Mouse (Mus musculus) limb, embryonic 15.5 days (tissue): ENCODE data around the gene Fgf9. TPM values are rescaled to one million over a fixed set of nuclear protein-coding genes. Genes with fewer than 3 reads are reported as not detected.

Experiments used
- ATAC-seq: fragments of 200-750 bp; cut with Nextera tagmentation; 2 replicates; pipeline ENCODE4 v1.8.0; 2017; ENCODE audit warnings: low read depth, moderate TSS enrichment; ENCODE audit not compliant: insufficient number of reproducible peaks, low FRiP score, low TSS enrichment
- H3K27ac ChIP-seq: fragments of 300-500 bp; sonication (generic); 2 replicates; pipeline ENCODE4 v1.5.1; 2015; ENCODE audit warnings: moderate library complexity, mild to moderate bottlenecking, inconsistent platforms
- H3K27me3 ChIP-seq: fragments of 300-500 bp; sonication (generic); 2 replicates; pipeline ENCODE4 v1.6.1; 2015; ENCODE audit warnings: inconsistent platforms
- H3K36me3 ChIP-seq: fragments of 300-500 bp; sonication (generic); 2 replicates; pipeline ENCODE4 v1.6.1; 2015; ENCODE audit warnings: inconsistent platforms
- H3K4me1 ChIP-seq: fragments of 300-500 bp; sonication (generic); 2 replicates; pipeline ENCODE4 v1.6.1; 2015; ENCODE audit warnings: inconsistent platforms
- H3K4me2 ChIP-seq: fragments of 300-500 bp; sonication (generic); 2 replicates; pipeline ENCODE4 v1.6.1; 2015; ENCODE audit warnings: mild to moderate bottlenecking, inconsistent platforms
- H3K4me3 ChIP-seq: fragments of 300-500 bp; sonication (generic); 2 replicates; pipeline ENCODE4 v1.5.1; 2015; ENCODE audit warnings: mild to moderate bottlenecking, inconsistent platforms
- H3K9ac ChIP-seq: fragments of 300-500 bp; sonication (generic); 2 replicates; pipeline ENCODE4 v1.6.1; 2015; ENCODE audit warnings: inconsistent platforms
- H3K9me3 ChIP-seq: fragments of 300-500 bp; sonication (generic); 2 replicates; pipeline ENCODE4 v1.6.1; 2016; ENCODE audit warnings: inconsistent platforms
- WGBS: fragments of 180-500 bp; shearing (Covaris S2); methylation state at CpG from one replicate; pipeline ENCODE4 v1.1.7; 2015; 5-methylcytosine and 5-hydroxymethylcytosine counted together
- polyA plus RNA-seq: library from polyadenylated mRNA; unstranded; fragments of >200 nt; fragmentation: Nextera tagmentation; extraction: Ambion mirVana; gene quantifications from 2 replicates; pipeline ENCODE4 v1.2.1, GENCODE M21; 2015

Fgf9 gene
- 11.0 and 12.4 TPM in 2 replicates for polyA plus RNA-seq

DNA sequence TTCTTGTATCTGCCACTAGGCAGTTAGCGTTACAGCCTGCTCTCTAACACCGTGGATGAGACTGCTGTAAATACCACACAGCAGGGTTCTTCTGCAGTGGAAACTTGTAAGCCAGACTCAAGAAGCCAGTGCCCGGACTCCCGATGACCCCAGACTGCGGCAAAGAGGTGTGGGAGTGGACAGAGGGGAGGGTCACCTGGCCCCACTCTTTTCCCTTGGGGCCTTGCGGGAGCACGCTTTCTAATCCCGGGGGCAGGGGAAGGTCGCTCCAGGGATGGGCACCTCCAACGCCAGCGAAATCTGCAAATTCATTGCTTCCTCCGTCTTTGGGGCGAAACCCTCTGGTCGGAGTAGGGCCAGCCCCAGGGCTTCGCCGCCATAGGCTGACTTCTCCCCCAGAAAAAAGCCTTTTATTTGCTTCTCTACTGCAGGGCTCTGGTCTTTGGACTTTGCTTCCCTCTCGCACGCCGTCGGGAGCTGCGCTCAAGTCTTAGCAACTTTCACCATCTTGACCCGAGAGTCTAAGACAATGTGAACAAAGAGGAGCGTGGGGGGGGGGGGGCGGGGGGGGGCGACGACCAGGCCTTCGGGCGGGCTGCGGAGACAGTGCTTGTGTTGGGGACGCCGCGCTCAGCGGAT lies at the start of gene Fgf9:
Gene Fgf9, plus strand, starts transcription at position 67 of the 639 bp plus-strand sequence.
- no peaks in the 10 kb centered on the region for H3K36me3 ChIP-seq
- peak within 1 kb of the TSS; percentile 59 for H3K4me3 ChIP-seq
- peak within 1 kb of the TSS; percentile 37; the same call in 1 of the 2 replicates for H3K9ac ChIP-seq
- no peak for ATAC-seq
- peak within 1 kb of the TSS; percentile 65; the same call in 1 of the 2 replicates for H3K27ac ChIP-seq
- H3K9me3 ChIP-seq, result no peaks in the 10 kb centered on the region
- under 1% methylated on average over 33 of the region's 33 CpGs for WGBS
- H3K27me3 ChIP-seq, result peaks cover 59% of the 10 kb centered on the region
- peaks cover 45% of the 10 kb centered on the region for H3K4me1 ChIP-seq
- H3K4me2 ChIP-seq, result peak within 1 kb of the TSS; percentile 94

DNA sequence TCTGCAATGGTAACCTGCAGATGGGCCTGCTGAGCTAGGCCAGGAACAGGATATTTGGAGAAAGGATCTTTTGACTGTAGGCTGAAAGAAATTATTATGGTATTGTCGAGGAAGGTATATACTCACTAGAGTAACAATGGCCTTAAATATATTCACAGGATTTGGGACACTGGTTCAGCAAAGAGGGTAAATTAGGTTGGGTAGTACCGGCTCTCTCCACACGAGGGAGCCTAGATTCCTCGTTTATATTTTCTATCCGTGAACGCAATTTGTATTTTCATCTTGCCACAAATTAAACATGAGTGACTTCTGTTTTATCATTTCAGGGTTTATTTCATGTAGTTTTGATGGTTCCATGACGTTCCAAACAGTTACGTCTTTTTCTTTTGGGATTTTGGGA lies 35.8 kb upstream of the Fgf9 start:
- Histone ChIP-seq H3K4me3 (no peak overlapping the region), H3K36me3 (no peaks in the 10 kb centered on the region), H3K4me2 (no peak overlapping the region), H3K4me1 (no peaks in the 10 kb centered on the region), H3K27me3 (0 out of 2 replicates have a peak, but pooled peaks cover 3% of the 10 kb centered on the region), H3K9ac (no peak overlapping the region), H3K27ac (no peak overlapping the region), H3K9me3 (no peaks in the 10 kb centered on the region)
- 8% methylated on average over 8 of the region's 8 CpGs for WGBS
- no peak for ATAC-seq

DNA sequence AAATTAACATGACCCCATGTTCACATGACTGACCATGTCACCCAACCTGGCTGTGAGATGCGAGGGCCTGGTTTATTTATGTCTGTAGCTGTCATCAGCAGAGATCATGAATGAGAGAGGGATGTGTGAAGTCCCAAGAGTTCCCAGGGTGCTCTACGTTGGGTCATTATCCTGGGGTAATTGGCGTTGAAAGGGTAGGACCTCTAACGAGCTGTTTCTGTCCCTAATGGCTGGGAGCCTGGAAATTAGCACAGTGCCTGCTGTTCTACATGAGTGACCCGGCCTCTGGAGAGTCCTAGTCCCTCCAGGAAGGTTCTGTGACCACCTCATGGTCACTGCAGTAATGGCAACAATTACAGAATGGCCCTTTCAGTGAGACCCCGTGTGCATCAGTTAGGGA lies 34.2 kb upstream of the Fgf9 start:
- Histone ChIP-seq H3K4me1 (no peaks in the 10 kb centered on the region), H3K4me2 (no peak overlapping the region), H3K9me3 (no peaks in the 10 kb centered on the region), H3K9ac (no peak overlapping the region), H3K27ac (no peak overlapping the region), H3K4me3 (no peak overlapping the region), H3K36me3 (no peaks in the 10 kb centered on the region), H3K27me3 (0 out of 2 replicates have a peak, but pooled peaks cover 3% of the 10 kb centered on the region)
- 39% methylated on average over 6 of the region's 6 CpGs for WGBS
- ATAC-seq, result no peak

DNA sequence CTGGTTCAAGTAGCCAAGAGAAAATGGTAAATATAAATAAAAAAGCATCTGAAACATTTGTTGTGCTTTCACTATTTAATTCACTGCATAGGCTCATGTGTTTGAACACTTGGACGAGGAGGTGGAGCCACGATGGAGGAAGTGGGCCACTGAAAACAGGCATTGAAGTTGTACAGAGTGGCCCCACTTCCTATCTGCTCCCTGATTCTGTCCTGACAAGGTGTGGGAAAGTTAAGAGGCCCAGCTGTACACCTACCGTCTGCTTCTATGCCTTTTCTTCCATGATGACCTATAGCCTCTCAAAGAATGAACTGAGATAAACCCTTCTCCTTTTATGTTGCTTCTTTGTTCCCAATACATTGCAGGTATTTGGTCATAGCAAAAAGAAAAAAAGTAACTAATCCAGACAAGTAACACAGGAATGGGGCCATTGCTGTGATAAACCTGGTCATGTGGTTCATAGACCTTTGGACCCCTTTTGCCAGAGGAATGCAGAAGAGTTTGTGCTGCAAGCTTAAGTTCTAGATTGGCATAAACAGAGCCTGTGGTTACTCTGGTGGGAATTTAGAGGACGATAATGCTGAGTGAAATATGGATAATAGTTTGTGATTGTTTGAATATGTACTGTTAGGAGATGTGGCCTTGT lies 23.6 kb upstream of the Fgf9 start:
- Histone ChIP-seq H3K9ac (no peak overlapping the region), H3K9me3 (no peaks in the 10 kb centered on the region), H3K4me1 (no peaks in the 10 kb centered on the region), H3K27ac (no peak overlapping the region), H3K27me3 (no peaks in the 10 kb centered on the region), H3K4me3 (no peak overlapping the region), H3K36me3 (no peaks in the 10 kb centered on the region), H3K4me2 (no peak overlapping the region)
- 82% methylated on average over 4 of the region's 4 CpGs for WGBS
- ATAC-seq, result no peak

DNA sequence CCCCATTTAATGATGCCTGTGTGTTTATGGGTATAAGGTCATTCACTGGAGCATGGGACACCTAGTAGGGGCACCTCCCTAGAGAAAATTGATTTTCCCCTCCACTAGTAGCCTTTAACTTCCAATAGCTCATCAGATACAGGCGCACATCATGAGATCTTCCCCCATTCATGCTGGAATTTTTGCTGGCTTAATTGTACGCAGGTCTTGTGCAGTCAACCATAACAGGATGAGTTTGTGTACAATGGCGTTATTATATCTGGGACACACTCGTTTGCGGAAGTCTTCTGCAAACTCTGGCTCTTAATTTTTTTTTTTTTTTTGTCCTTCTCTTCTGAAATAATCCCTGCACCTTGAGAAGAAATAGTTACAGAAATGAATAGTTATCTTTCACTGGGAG lies 19.7 kb upstream of the Fgf9 start:
- Histone ChIP-seq H3K27me3 (no peaks in the 10 kb centered on the region), H3K4me2 (no peak overlapping the region), H3K27ac (no peak overlapping the region), H3K9me3 (no peaks in the 10 kb centered on the region), H3K36me3 (no peaks in the 10 kb centered on the region), H3K4me3 (no peak overlapping the region), H3K9ac (no peak overlapping the region), H3K4me1 (no peaks in the 10 kb centered on the region)
- WGBS, result 92% methylated on average over 5 of the region's 5 CpGs
- ATAC-seq, result no peak

DNA sequence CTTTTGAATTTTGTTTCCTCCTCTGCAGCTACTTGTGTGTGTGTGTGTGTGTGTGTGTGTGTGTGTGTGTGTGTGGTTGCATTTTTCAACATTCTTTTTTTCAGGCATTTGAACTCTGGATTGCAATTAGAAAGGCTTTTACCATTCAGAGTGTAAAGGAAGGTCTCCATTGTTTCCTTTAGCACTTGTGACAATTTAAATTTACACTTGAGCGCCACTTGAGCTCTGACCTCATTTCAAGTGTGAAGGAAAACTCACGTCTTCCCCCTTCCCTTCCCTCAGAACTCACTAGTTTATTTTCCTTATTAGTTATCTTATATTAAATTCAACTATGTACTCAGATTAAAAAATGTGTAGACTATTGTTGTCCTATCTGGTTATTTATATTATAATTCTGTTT lies 2.8 kb upstream of the Fgf9 start:
- WGBS, result 75% methylated on average over 2 of the region's 2 CpGs
- no peak for ATAC-seq
- H3K4me1 ChIP-seq, result peaks cover 17% of the 10 kb centered on the region
- no peak overlapping the region for H3K9ac ChIP-seq
- H3K4me2 ChIP-seq, result no peak overlapping the region
- H3K36me3 ChIP-seq, result no peaks in the 10 kb centered on the region
- no peak overlapping the region for H3K27ac ChIP-seq
- H3K4me3 ChIP-seq, result no peak overlapping the region
- no peaks in the 10 kb centered on the region for H3K9me3 ChIP-seq
- peaks cover 31% of the 10 kb centered on the region for H3K27me3 ChIP-seq

DNA sequence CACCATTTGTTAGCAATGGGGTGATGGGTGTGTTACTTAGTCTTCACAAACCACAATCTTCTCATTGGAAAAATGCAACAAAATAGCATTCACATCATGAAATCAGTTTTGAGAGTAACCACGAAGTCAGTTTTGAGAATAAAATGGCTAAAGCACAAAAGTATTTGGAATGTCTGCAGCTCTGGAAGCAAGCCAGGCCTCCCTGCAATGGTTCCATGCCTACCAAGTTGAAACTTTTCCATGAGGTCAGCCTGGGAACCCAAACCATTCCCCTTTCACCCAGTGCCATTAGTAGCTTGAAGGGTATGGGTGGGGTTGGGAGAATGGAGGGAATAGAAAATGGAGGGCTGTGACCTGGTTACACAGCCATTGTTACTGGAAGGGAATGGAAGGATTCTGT lies 1.7 kb upstream of the Fgf9 start:
- Histone ChIP-seq H3K9me3 (no peaks in the 10 kb centered on the region), H3K4me1 (peaks cover 26% of the 10 kb centered on the region), H3K4me3 (no peak overlapping the region), H3K4me2 (no peak overlapping the region), H3K9ac (no peak overlapping the region), H3K36me3 (no peaks in the 10 kb centered on the region), H3K27me3 (peaks cover 39% of the 10 kb centered on the region), H3K27ac (no peak overlapping the region)
- ATAC-seq, result no peak
- 62% methylated on average over 1 of the region's 1 CpGs for WGBS

DNA sequence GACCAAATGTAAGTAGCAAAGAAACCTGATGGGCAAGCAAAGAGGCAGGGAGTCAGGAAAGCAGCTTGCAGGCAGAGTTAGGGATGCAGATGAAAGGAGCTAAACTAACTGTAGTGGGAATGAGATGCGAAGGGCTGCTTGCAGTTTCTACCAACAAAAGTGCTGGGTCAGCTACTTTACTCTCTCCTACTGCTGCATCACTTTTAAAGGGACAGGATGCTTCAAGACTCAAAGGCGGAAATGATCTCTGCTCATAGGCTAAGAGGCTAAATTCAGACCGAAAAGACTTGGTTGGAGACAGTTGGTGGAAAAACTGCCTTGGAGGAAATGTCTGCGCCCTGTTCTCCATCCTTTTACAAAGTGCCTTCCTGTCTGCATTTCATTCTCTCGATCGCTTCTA lies 420 bp upstream of the Fgf9 start:
- Histone ChIP-seq H3K9ac (no peak overlapping the region), H3K27me3 (peaks cover 52% of the 10 kb centered on the region), H3K27ac (no peak overlapping the region), H3K4me3 (peak overlapping the region; percentile 59), H3K36me3 (no peaks in the 10 kb centered on the region), H3K9me3 (no peaks in the 10 kb centered on the region), H3K4me2 (peak overlapping the region; percentile 94), H3K4me1 (peaks cover 39% of the 10 kb centered on the region)
- ATAC-seq, result no peak
- WGBS, result 2% methylated on average over 6 of the region's 6 CpGs

DNA sequence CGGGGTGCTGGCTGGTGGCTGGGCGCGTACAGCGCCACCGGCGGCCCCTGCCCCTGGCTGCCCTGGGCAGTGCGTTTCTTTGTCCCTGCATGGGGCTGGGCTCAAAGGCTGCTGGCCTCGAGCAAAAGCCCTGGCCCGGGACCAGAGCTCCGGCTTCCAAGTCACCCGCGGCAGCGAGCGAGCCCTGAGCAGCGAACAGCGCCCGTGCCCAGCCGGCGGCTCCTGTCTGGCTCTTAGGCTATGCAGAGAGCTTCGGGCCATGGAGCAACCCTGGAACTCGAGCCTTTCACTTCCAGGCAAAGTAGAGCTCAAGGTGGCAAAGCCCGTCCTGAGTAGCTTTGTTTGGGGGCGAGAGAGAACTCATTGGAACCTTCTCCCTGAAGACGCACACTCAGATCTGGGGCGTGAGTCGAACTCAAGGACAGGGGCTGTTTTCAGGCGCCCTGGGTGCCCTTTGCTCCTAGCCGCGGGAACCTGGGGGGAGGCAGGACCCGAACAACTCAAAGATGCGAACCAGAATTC lies 834 bp downstream of the Fgf9 start:
- H3K4me3 ChIP-seq, result peak overlapping the region; percentile 59
- H3K27me3 ChIP-seq, result peaks cover 65% of the 10 kb centered on the region
- H3K4me1 ChIP-seq, result peaks cover 51% of the 10 kb centered on the region
- no peaks in the 10 kb centered on the region for H3K9me3 ChIP-seq
- peak overlapping the region; percentile 94 for H3K4me2 ChIP-seq
- under 1% methylated on average over 31 of the region's 31 CpGs for WGBS
- H3K9ac ChIP-seq, result peak overlapping the region; percentile 37; the same call in 1 of the 2 replicates
- ATAC-seq, result no peak
- H3K36me3 ChIP-seq, result no peaks in the 10 kb centered on the region
- peak overlapping the region; percentile 65; the same call in 1 of the 2 replicates for H3K27ac ChIP-seq

DNA sequence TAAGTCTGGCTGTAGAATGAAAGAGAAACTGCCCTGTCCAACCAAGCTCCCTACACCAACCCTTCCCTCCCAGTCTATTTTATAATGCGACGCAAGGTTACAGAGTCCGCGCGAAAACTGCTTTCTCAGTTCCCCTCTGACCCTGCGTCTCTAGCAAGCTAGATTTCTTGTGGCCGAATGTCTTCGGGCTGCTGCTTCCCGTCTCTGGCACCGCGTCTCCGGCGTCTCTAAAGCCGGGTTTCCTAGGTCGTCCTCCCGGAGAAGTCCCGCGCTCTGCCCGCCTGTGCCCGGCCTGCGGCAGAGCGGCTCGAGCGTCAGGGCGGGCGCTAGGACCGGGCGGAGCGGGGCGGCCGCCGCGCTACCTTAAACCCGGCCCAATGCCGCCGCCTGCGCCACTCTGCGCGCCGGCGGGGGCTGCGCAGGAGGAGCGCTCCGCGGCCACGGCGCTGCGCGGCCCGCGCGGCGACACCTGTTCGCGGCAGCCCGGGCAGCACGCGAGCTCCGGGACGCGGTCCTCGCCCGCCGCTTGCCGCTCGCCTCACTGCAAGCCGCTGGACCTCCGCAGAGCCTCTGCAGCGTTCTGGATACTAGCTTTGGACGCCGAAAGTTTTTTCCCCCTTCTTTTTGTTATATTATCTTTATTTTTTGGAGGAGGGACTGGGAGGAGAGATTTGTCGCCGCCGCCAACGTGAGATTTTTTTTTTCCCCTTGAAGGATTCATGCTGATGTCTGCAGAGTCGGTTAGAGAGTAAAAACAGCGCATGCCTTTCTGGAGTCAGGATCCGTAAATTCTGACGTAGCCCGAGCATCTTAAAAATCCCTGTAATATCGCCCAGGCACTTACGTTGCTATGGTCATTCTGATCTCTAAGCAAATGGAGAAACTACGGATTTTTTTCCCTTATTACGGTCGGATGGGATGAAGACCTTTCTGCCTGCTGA lies 1.8 kb downstream of the Fgf9 start:
- H3K27me3 ChIP-seq, result peaks cover 74% of the 10 kb centered on the region
- H3K9me3 ChIP-seq, result no peaks in the 10 kb centered on the region
- peaks cover 57% of the 10 kb centered on the region for H3K4me1 ChIP-seq
- H3K36me3 ChIP-seq, result no peaks in the 10 kb centered on the region
- peak overlapping the region; percentile 94 for H3K4me2 ChIP-seq
- peak; percentile 77 for ATAC-seq
- H3K9ac ChIP-seq, result 0 out of 2 replicates have a peak overlapping the region, but pooled peaks have one; percentile 4
- peak overlapping the region; percentile 59 for H3K4me3 ChIP-seq
- H3K27ac ChIP-seq, result peak overlapping the region; percentile 35; the same call in 1 of the 2 replicates
- WGBS, result under 1% methylated on average over 82 of the region's 85 CpGs

DNA sequence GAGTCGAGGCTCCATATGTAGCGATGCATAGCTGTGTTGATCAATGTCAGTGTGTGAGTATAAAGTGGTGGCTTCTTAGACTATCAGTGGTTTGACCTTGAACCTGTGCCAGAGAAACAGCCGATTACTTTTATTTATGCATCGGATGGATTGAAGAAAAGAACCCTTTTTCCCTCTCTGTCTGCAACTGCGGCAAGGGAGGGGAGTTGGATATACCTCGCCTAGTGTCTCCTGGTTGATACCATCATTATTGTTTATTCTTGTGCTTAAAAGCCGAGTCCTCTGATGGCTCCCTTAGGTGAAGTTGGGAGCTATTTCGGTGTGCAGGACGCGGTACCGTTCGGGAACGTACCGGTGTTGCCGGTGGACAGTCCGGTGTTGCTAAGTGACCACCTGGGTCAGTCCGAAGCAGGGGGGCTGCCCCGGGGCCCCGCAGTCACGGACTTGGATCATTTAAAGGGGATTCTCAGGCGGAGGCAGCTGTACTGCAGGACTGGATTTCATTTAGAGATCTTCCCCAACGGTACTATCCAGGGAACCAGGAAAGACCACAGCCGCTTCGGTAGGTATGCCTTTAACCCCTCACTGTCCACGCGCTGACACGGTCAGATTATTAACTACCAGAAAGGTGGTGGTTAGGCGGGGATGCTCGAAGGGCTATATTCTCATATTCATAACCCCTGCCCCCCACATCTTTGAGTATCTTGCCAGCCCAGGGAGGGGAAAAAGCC lies 2.6 kb downstream of the Fgf9 start:
- 1% methylated on average over 29 of the region's 29 CpGs for WGBS
- no peak for ATAC-seq
- Histone ChIP-seq H3K27me3 (peaks cover 82% of the 10 kb centered on the region), H3K4me1 (peaks cover 57% of the 10 kb centered on the region), H3K9me3 (no peaks in the 10 kb centered on the region), H3K27ac (no peak overlapping the region; the same call in 1 of the 2 replicates), H3K4me3 (peak overlapping the region; percentile 59), H3K9ac (no peak overlapping the region), H3K4me2 (peak overlapping the region; percentile 94), H3K36me3 (no peaks in the 10 kb centered on the region)
